Mouse (Mus musculus): Measurements from ENCODE around the gene Mapk11. TPM values are rescaled to one million over a fixed set of nuclear protein-coding genes. Genes with fewer than 3 reads are reported as not detected.

Mapk11 gene
- polyA plus RNA-seq, 1 experiment from 2014 or later, result 7.4 TPM

GRCm38 (mm10) chr15:89118007-89118406, 31.4 kb downstream of the Mapk11 start:
- no peak for ATAC-seq (replicated peaks; ENCODE audit: low FRiP score, low TSS enrichment, low read depth)
- peaks cover 42% of the 10 kb centered on the region for H3K36me3 ChIP-seq (ENCODE audit: control insufficient read depth, insufficient read depth, low read length)
- peaks cover 18% of the 10 kb centered on the region for H3K4me1 ChIP-seq (replicated peaks; ENCODE audit: control insufficient read depth, insufficient read depth, low read length)
- no peak overlapping the region for H3K27ac ChIP-seq (ENCODE audit: low read depth)
- H3K27me3 ChIP-seq (replicated peaks; ENCODE audit: control insufficient read depth, insufficient read depth, low read length), result no peaks in the 10 kb centered on the region
- no peak overlapping the region for H3K4me2 ChIP-seq (ENCODE audit: low read length)
- no peak overlapping the region for H3K9ac ChIP-seq (ENCODE audit: low read length)
- no peak for DNase-seq (ENCODE audit: low spot score)
- H3K9me3 ChIP-seq (ENCODE audit: control insufficient read depth, low read length), result no peaks in the 10 kb centered on the region
- no peak overlapping the region for H3K4me3 ChIP-seq (ENCODE audit: low read depth, low read length)

- H3K9ac ChIP-seq (ENCODE audit: low read length), result no peak overlapping the region
- no peaks in the 10 kb centered on the region for H3K9me3 ChIP-seq (ENCODE audit: control insufficient read depth, low read length)
- WGBS, result 79% methylated on average over 9 of the region's 9 CpGs
- ATAC-seq (replicated peaks; ENCODE audit: low FRiP score, low TSS enrichment, low read depth) (no peak), DNase-seq (ENCODE audit: low spot score) (no peak)
- H3K4me1 ChIP-seq (replicated peaks; ENCODE audit: control insufficient read depth, insufficient read depth, low read length), result no peaks in the 10 kb centered on the region
- no peaks in the 10 kb centered on the region for H3K27me3 ChIP-seq (replicated peaks; ENCODE audit: control insufficient read depth, insufficient read depth, low read length)
- H3K27ac ChIP-seq (ENCODE audit: low read depth), result no peak overlapping the region
- H3K4me2 ChIP-seq (ENCODE audit: low read length), result no peak overlapping the region
- peaks cover 95% of the 10 kb centered on the region for H3K36me3 ChIP-seq (ENCODE audit: control insufficient read depth, insufficient read depth, low read length)
- H3K4me3 ChIP-seq (ENCODE audit: low read depth, low read length), result no peak overlapping the region
These were observed 39.3 kb downstream of the Mapk11 start for GRCm38 (mm10) chr15:89110147-89110546.

- H3K4me2 ChIP-seq (ENCODE audit: low read length), result no peak overlapping the region
- H3K9ac ChIP-seq (ENCODE audit: low read length), result no peak overlapping the region
- H3K27ac ChIP-seq (ENCODE audit: low read depth), result no peak overlapping the region
- 95% methylated on average over 1 of the region's 1 CpGs for WGBS
- H3K27me3 ChIP-seq (replicated peaks; ENCODE audit: control insufficient read depth, insufficient read depth, low read length), result no peaks in the 10 kb centered on the region
- DNase-seq (ENCODE audit: low spot score) (no peak), ATAC-seq (replicated peaks; ENCODE audit: low FRiP score, low TSS enrichment, low read depth) (no peak)
- H3K9me3 ChIP-seq (ENCODE audit: control insufficient read depth, low read length), result no peaks in the 10 kb centered on the region
- peaks cover 95% of the 10 kb centered on the region for H3K36me3 ChIP-seq (ENCODE audit: control insufficient read depth, insufficient read depth, low read length)
- no peak overlapping the region for H3K4me3 ChIP-seq (ENCODE audit: low read depth, low read length)
- no peaks in the 10 kb centered on the region for H3K4me1 ChIP-seq (replicated peaks; ENCODE audit: control insufficient read depth, insufficient read depth, low read length)
These were observed 42.5 kb downstream of the Mapk11 start for GRCm38 (mm10) chr15:89106976-89107375.

GRCm38 (mm10) chr15:89106073-89106472, 43.4 kb downstream of the Mapk11 start:
- H3K36me3 ChIP-seq (ENCODE audit: control insufficient read depth, insufficient read depth, low read length), result peaks cover 95% of the 10 kb centered on the region
- 91% methylated on average over 13 of the region's 13 CpGs for WGBS

GRCm38 (mm10) chr15:89104425-89104824, 45.0 kb downstream of the Mapk11 start:
- H3K36me3 ChIP-seq (ENCODE audit: control insufficient read depth, insufficient read depth, low read length), result peaks cover 95% of the 10 kb centered on the region
- DNase-seq (ENCODE audit: low spot score) (no peak), ATAC-seq (replicated peaks; ENCODE audit: low FRiP score, low TSS enrichment, low read depth) (no peak)
- H3K27ac ChIP-seq (ENCODE audit: low read depth), result no peak overlapping the region
- H3K9ac ChIP-seq (ENCODE audit: low read length), result no peak overlapping the region
- no peak overlapping the region for H3K4me2 ChIP-seq (ENCODE audit: low read length)
- WGBS, result 96% methylated on average over 8 of the region's 8 CpGs
- H3K27me3 ChIP-seq (replicated peaks; ENCODE audit: control insufficient read depth, insufficient read depth, low read length), result no peaks in the 10 kb centered on the region
- H3K4me1 ChIP-seq (replicated peaks; ENCODE audit: control insufficient read depth, insufficient read depth, low read length), result no peaks in the 10 kb centered on the region
- no peaks in the 10 kb centered on the region for H3K9me3 ChIP-seq (ENCODE audit: control insufficient read depth, low read length)
- no peak overlapping the region for H3K4me3 ChIP-seq (ENCODE audit: low read depth, low read length)

More at GRCm38 (mm10) chr15:89106073-89106472, 43.4 kb downstream of the Mapk11 start:
- DNase-seq (ENCODE audit: low spot score) (no peak), ATAC-seq (replicated peaks; ENCODE audit: low FRiP score, low TSS enrichment, low read depth) (no peak)
- no peak overlapping the region for H3K4me3 ChIP-seq (ENCODE audit: low read depth, low read length)
- H3K27me3 ChIP-seq (replicated peaks; ENCODE audit: control insufficient read depth, insufficient read depth, low read length), result no peaks in the 10 kb centered on the region
- H3K27ac ChIP-seq (ENCODE audit: low read depth), result no peak overlapping the region
- H3K9ac ChIP-seq (ENCODE audit: low read length), result no peak overlapping the region
- H3K4me1 ChIP-seq (replicated peaks; ENCODE audit: control insufficient read depth, insufficient read depth, low read length), result no peaks in the 10 kb centered on the region
- no peak overlapping the region for H3K4me2 ChIP-seq (ENCODE audit: low read length)
- H3K9me3 ChIP-seq (ENCODE audit: control insufficient read depth, low read length), result no peaks in the 10 kb centered on the region

- Histone ChIP-seq H3K36me3 (ENCODE audit: control insufficient read depth, insufficient read depth, low read length) (peaks cover 97% of the 10 kb centered on the region), H3K4me3 (ENCODE audit: low read depth, low read length) (no peak overlapping the region), H3K9ac (ENCODE audit: low read length) (no peak overlapping the region), H3K27me3 (replicated peaks; ENCODE audit: control insufficient read depth, insufficient read depth, low read length) (no peaks in the 10 kb centered on the region), H3K4me1 (replicated peaks; ENCODE audit: control insufficient read depth, insufficient read depth, low read length) (no peaks in the 10 kb centered on the region), H3K4me2 (ENCODE audit: low read length) (no peak overlapping the region), H3K9me3 (ENCODE audit: control insufficient read depth, low read length) (no peaks in the 10 kb centered on the region), H3K27ac (ENCODE audit: low read depth) (no peak overlapping the region)
- no peak for DNase-seq (ENCODE audit: low spot score)
- no peak for ATAC-seq (replicated peaks; ENCODE audit: low FRiP score, low TSS enrichment, low read depth)
- WGBS, result 89% methylated on average over 10 of the region's 10 CpGs
These were observed 45.5 kb downstream of the Mapk11 start for GRCm38 (mm10) chr15:89103921-89104320.

GRCm38 (mm10) chr15:89102646-89103045, 46.8 kb downstream of the Mapk11 start:
- 83% methylated on average over 5 of the region's 5 CpGs for WGBS
- no peak for ATAC-seq (replicated peaks; ENCODE audit: low FRiP score, low TSS enrichment, low read depth)
- H3K4me2 ChIP-seq (ENCODE audit: low read length), result no peak overlapping the region

GRCm38 (mm10) chr15:89100823-89101222, 48.6 kb downstream of the Mapk11 start:
- ATAC-seq (replicated peaks; ENCODE audit: low FRiP score, low TSS enrichment, low read depth) (no peak), DNase-seq (ENCODE audit: low spot score) (no peak)
- Histone ChIP-seq H3K27me3 (replicated peaks; ENCODE audit: control insufficient read depth, insufficient read depth, low read length) (no peaks in the 10 kb centered on the region), H3K4me3 (ENCODE audit: low read depth, low read length) (no peak overlapping the region), H3K9ac (ENCODE audit: low read length) (no peak overlapping the region), H3K27ac (ENCODE audit: low read depth) (no peak overlapping the region), H3K9me3 (ENCODE audit: control insufficient read depth, low read length) (no peaks in the 10 kb centered on the region), H3K4me2 (ENCODE audit: low read length) (no peak overlapping the region), H3K36me3 (ENCODE audit: control insufficient read depth, insufficient read depth, low read length) (peaks cover 95% of the 10 kb centered on the region), H3K4me1 (replicated peaks; ENCODE audit: control insufficient read depth, insufficient read depth, low read length) (no peaks in the 10 kb centered on the region)
- 90% methylated on average over 12 of the region's 12 CpGs for WGBS

More at GRCm38 (mm10) chr15:89102646-89103045, 46.8 kb downstream of the Mapk11 start:
- Histone ChIP-seq H3K9me3 (ENCODE audit: control insufficient read depth, low read length) (no peaks in the 10 kb centered on the region), H3K27me3 (replicated peaks; ENCODE audit: control insufficient read depth, insufficient read depth, low read length) (no peaks in the 10 kb centered on the region), H3K36me3 (ENCODE audit: control insufficient read depth, insufficient read depth, low read length) (peaks cover 97% of the 10 kb centered on the region), H3K4me3 (ENCODE audit: low read depth, low read length) (no peak overlapping the region), H3K9ac (ENCODE audit: low read length) (no peak overlapping the region), H3K4me1 (replicated peaks; ENCODE audit: control insufficient read depth, insufficient read depth, low read length) (no peaks in the 10 kb centered on the region), H3K27ac (ENCODE audit: low read depth) (no peak overlapping the region)
- DNase-seq (ENCODE audit: low spot score), result no peak

GRCm38 (mm10) chr15:89098616-89099015, 50.8 kb downstream of the Mapk11 start:
- Histone ChIP-seq H3K9me3 (ENCODE audit: control insufficient read depth, low read length) (no peaks in the 10 kb centered on the region), H3K9ac (ENCODE audit: low read length) (no peak overlapping the region), H3K27me3 (replicated peaks; ENCODE audit: control insufficient read depth, insufficient read depth, low read length) (no peaks in the 10 kb centered on the region), H3K36me3 (ENCODE audit: control insufficient read depth, insufficient read depth, low read length) (peaks cover 96% of the 10 kb centered on the region), H3K4me3 (ENCODE audit: low read depth, low read length) (no peak overlapping the region), H3K27ac (ENCODE audit: low read depth) (no peak overlapping the region), H3K4me1 (replicated peaks; ENCODE audit: control insufficient read depth, insufficient read depth, low read length) (no peaks in the 10 kb centered on the region), H3K4me2 (ENCODE audit: low read length) (no peak overlapping the region)
- 90% methylated on average over 7 of the region's 7 CpGs for WGBS
- DNase-seq (ENCODE audit: low spot score) (no peak), ATAC-seq (replicated peaks; ENCODE audit: low FRiP score, low TSS enrichment, low read depth) (no peak)
